Mouse (Mus musculus) cerebellum, postnatal 36 days (tissue): ENCODE results near the gene Gm5431.
A peak's percentile ranks its signal among the peaks of the same experiment; 100 is the strongest.
"Not testable (repeated sequence)": the region's sequence is repeated elsewhere in the genome, so short reads cannot be mapped to it uniquely, and the experiment has no call there.

Experiments used
- DNase-seq, 2 experiments: peaks; one replicate each; pipeline ENCODE4 v3.0.0; 2021 to 2022; ENCODE audit warnings: mixed read lengths in 2 of 2

Gm5431 gene

GRCm38 (mm10) chr11:48902021-48902420 is at the start of gene Gm5431:
Gm5431 (minus strand) TSS chr11:48902214.
- DNase-seq = no peak

DNA sequence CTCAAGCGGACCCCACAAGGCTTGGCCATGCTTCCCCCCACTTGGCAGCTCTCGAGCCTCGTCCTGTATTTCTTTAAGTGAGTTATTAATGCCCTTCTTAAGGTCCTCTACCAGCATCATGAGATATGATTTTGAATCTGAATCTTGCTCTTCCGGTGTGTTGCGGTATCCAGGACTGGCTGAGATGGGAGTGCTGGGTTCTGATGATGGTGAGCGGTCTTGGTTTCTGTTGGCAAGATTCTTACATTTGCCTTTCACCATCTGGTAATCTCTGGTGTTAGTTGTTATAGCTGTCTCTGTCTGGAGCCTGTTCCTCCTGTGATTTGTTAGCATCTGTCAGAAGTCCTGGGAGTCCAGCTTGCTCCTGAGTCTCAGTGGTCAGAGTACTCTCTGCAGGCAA is 44.1 kb upstream of the Gm5431 start, which contains the start of gene Psme2b:
TSS of gene Psme2b (minus strand) at position 101 of the 400 bp plus-strand sequence.
- not testable (repeated sequence) for DNase-seq

- not testable (repeated sequence) for DNase-seq
Observed at GRCm38 (mm10) chr11:48939286-48939685, 37.3 kb upstream of the Gm5431 start.

GRCm38 (mm10) chr11:48935291-48935690 is 33.3 kb upstream of the Gm5431 start:
- DNase-seq = not testable (repeated sequence)

- not testable (repeated sequence) for DNase-seq
Observed at GRCm38 (mm10) chr11:48933923-48934322, 31.9 kb upstream of the Gm5431 start.

DNA sequence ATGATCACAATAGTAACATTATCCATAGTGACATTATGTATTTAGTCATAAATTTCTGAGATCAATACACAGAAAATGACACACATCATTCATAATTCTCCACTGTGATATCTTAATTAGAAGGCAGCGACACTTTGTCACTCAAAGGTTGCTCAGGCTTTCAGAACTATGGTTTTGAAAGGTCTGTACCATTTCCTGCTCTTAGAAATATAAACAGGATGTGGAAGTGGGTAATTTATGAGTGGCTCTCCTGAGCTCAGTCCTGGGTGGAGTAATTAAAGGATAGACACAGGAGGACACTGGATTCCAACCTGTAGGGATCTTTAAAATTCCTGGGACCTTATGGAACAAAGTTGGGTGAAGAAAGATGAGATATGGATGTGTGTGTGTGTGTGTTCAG is 31.4 kb upstream of the Gm5431 start:
- DNase-seq = not testable (repeated sequence)

- not testable (repeated sequence) for DNase-seq
Observed at GRCm38 (mm10) chr11:48928068-48928467, 26.1 kb upstream of the Gm5431 start.

- not testable (repeated sequence) for DNase-seq
Observed at GRCm38 (mm10) chr11:48926437-48926836, 24.4 kb upstream of the Gm5431 start.

- DNase-seq = not testable (repeated sequence)
Observed at GRCm38 (mm10) chr11:48923818-48924217, 21.8 kb upstream of the Gm5431 start.

DNA sequence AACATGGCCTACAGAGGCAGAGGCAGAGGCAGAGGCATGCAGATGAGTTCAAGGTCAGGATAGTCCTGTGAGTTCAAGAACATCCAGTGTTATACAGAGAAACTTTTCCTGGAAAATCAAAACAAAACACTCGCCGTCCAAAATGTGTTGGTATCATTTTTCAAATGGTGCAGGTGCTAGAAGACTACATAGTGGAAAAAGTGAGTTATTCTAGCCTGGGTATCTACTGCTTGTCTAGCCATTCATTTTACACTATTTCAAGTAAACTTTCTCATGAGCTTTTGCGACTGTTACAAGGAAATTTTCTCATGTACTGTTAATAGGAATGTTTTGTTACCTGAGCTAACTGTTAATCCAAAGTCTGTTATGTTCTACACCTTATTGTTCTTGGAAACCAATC is 16.4 kb upstream of the Gm5431 start:
- DNase-seq = no peak

- no peak for DNase-seq
Observed at GRCm38 (mm10) chr11:48913611-48914010, 11.6 kb upstream of the Gm5431 start.

GRCm38 (mm10) chr11:48908459-48908858 is 6.4 kb upstream of the Gm5431 start:
- DNase-seq = no peak

GRCm38 (mm10) chr11:48901567-48901930 is 465 bp downstream of the Gm5431 start:
- not testable (repeated sequence) for DNase-seq

- not testable (repeated sequence) for DNase-seq
Observed at GRCm38 (mm10) chr11:48900654-48901566, 1.1 kb downstream of the Gm5431 start.

GRCm38 (mm10) chr11:48898812-48899431 is 3.1 kb downstream of the Gm5431 start:
- no peak for DNase-seq

DNA sequence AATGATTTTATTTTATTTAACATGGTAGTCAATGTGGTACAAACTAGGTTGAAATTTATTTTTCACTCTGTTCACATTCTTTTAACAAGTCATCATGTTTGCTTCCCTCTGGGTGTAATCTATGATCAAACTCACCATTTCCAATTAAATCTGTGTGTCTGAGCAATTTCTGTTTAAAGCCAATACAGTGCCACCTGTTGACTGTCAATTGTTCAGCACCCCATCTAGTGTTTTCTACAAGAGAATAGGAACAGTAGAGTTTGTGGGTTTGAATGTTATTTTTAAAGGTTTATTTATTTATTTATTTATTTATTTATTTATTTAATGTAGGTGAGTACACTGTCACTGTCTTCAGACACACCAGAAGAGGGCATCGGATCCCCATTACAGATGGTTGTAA is 25.3 kb downstream of the Gm5431 start:
- DNase-seq = no peak

GRCm38 (mm10) chr11:48875343-48875837 is 26.6 kb downstream of the Gm5431 start:
- not testable (repeated sequence) for DNase-seq

- peak; percentile 31 to 48 for DNase-seq
Observed at GRCm38 (mm10) chr11:48874465-48874864, 27.5 kb downstream of the Gm5431 start.

GRCm38 (mm10) chr11:48873591-48874290 is 28.3 kb downstream of the Gm5431 start:
- no peak for DNase-seq

GRCm38 (mm10) chr11:48872695-48873300 is 29.2 kb downstream of the Gm5431 start:
- DNase-seq = no peak

GRCm38 (mm10) chr11:48871817-48872541 is 30.0 kb downstream of the Gm5431 start:
- peak in 1 of 2 experiments; percentile 24 for DNase-seq
